Mouse (Mus musculus) cerebellum, postnatal 4 days (tissue): ENCODE results near the gene Fam78b.
A peak's percentile ranks its signal among the peaks of the same experiment; 100 is the strongest.

ENCODE experiments used
- DNase-seq, 2 experiments: peaks; one replicate each; pipeline ENCODE4 v3.0.0; 2022; ENCODE audit warnings: low spot score in 2 of 2, mixed read lengths in 1 of 2

The Fam78b gene

DNA sequence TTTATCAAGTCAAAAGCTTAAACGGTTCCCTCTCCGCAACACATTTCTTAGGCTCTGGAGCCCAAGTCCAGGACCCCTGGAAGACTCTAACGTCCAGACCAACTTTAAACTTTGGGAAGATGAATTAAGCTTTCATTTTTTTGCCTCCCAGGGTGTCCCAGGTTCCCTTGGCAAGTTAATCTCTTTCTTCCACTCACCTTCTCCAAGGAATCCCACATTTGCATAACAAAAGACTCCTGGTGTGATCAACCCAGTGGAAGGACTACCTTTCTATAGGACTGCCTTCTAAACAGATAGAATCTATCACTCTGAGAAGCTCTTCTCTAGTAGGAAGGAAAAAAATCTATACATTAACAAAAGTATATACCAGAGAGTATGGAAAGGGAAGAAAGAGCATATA is 92.3 kb downstream of the Fam78b start:
- no peak for DNase-seq

DNA sequence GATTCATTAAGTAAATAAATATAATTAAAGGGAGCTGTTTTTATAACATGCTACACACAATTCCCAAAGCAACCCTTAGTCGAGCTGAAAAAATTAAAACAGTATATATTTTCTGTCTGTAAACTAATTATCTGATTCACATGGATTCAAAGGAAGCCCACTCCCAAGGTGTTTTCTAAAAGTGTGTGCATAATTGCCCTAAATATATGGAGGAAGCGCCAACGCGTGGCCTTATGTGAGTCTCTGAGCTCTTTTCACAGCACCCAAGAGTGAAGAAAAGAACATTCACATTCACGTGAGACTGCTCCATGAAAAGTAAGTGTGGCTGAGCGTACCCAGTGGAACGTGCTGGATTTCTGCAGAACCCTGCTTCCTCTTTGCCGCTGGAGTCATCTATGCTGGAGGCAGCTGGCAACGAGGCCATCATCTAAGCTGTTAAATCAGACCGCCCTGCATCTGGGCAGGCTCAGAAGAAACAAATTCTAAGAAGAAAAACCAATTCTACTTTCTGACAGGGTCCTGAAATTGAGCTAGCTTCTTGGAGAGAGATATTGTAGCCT is 93.5 kb downstream of the Fam78b start:
- no peak for DNase-seq

DNA sequence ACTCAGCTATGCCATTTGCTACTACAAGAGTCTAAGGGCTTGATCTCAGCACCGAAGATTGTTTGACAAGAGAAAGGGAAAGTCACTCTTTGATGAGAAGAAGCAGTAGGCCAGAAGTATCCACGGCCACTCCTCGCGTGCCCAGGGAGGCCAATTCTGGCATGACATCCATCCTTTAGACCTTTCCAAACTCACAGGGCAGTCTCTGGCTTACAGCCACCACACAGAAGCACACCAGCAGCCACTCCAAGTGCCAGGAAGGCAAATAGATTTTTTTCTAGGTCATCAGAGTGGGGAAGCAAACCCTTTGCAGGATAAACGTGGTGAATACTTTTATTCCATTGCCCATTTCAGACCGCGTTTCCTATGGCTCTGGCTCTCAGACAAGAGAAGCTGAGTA is 97.5 kb downstream of the Fam78b start:
- DNase-seq, result no peak

DNA sequence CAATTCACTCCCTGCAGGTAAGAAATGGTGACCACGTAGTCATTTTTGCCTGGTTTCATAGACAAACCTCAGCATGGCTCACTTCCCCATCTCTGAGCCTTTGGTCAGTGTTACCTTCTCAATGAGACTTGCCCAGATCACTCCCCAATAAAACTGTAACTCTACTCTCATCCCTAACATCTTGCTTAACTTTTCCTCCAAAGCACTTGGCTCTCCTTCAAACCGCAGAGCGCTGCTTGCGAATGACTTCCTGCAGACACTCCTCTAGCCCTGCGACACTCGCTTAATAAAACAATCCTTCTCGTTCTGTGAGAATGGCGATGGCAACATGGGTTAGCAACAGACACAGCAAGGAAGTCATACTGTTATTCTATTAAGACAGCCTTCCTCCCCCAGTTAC is 100.8 kb downstream of the Fam78b start:
- no peak for DNase-seq

DNA sequence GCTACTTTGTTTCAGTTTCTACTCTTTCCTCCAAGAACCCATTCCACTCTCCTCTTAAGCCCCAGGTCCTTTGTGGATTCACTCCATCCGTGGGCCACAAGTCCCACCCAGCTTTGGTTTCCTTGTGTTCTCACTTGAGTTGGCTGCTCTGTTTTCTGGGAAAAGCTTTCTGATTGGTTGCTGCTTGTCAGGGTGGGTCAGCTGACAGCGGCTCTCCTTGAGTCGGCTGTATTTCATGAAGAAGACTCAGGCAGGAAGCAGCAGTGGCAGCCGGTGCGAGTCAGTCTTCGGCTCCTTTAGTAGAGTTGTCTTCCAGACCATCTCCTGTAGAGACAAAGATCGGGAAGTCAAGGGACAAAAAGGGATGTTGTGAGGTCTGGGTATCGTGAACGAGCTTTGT is 101.3 kb downstream of the Fam78b start:
- no peak for DNase-seq

- no peak for DNase-seq
Measured at GRCm38 (mm10) chr1:167104956-167105626, 103.9 kb downstream of the Fam78b start.

GRCm38 (mm10) chr1:167105916-167106315 is 104.7 kb downstream of the Fam78b start:
- DNase-seq, result no peak

DNA sequence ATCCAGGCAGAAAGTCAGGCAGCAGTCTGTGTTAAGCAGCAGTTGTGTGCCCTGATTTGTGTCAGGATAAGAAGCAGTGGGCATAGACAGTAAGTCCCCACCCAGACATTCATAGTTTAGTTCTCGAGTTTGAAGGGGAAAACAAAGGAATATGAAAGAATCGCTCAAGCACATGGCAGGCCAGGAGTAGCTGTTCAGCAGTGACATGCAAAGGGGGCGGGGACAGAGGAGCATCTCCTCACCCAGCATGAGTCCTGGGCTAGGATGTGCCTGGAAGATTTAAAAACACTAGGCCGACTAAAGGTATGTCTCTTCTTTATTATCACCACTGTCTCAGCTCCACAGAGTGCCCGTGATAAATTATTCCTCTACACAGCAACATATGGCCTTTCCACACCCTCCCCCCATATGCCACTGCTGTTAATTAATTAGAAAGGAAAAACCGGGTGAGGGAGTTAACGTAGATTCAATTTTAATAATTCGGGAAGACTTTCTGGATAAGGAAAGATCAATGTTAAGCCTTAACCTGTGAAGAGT is 107.8 kb downstream of the Fam78b start:
- DNase-seq, result no peak

- peak in 1 of 2 experiments; percentile 21 for DNase-seq
Measured at GRCm38 (mm10) chr1:167114363-167115050, 113.3 kb downstream of the Fam78b start.

DNA sequence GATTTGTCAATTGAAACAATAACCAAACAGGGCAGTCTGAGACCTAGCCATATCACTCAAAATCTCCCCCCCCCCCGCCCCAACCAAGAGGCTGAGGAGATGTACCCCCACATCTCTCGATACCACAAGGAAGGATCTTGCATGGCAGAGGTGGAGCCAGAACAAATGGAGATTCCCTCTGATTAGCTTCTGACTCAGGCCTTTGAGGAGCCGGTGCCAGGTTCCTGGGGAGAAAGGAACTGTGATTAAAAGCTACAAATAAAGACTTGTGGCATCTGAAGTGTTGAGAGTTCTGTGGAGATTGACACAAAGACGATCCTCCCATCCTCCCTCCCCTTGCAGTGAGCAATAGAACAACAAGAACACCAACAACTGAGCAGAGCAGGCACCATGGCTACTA is 113.9 kb downstream of the Fam78b start:
- peak in 1 of 2 experiments; percentile 14 for DNase-seq

DNA sequence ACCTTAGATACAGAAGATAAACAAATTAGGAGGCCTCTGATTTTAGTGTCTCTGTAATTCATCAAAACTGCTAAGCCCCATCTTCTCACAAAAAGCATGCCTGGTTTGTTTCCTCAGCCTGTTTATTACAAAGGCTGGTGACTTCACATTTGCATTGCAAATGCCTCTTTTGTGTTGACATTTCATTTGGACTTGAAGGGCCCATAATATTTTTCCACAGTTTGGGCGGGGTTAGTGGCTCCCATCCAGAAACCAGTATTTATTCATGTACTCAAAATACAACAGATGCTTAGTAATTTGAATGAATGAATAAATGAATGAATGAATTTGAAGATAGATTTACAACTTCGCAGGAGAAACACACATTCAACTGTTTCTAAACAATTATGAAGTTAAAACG is 115.5 kb downstream of the Fam78b start:
- no peak for DNase-seq

- DNase-seq, result no peak
Measured at GRCm38 (mm10) chr1:167118971-167119370, 117.8 kb downstream of the Fam78b start.

DNA sequence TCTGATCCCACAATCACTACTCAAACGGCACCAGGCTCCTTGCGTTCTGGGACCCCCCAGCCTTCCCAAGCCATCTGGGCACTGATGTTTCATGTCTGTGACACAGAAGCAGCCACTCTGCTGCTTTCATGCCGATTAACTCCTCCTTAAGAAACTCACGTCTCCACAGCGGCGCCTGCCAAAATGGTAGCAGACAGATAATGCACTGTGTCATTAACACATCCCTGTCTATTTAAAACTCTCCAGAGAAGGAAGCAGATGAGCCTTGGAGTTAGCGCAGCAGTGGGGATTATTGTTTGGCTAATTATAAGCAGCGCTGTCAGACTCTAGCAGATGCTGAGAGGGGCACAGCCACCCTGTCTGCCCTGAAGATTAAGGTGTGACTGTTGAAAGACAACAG is 118.2 kb downstream of the Fam78b start:
- peak in 1 of 2 experiments; percentile 5 for DNase-seq

GRCm38 (mm10) chr1:167122436-167122835 is 121.2 kb downstream of the Fam78b start:
- DNase-seq, result no peak

DNA sequence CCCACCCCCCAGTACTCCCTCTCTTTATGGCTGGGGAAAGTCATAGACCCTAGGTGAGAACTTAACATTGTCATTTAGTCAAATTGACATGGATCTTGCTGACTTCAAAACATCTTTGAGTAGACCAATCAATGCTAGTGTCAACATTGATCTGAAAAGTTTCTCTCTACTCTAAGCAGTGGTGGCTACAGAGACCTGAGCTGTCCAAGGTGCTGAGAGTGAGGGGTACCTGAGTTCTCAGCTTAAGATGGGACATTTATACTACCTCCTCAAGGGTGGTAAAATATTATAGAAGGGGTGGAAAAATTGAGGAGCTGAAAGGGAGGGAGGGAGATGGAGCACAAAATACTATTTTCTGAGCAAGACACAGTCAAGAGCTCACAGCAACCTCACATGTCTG is 122.3 kb downstream of the Fam78b start:
- no peak for DNase-seq

DNA sequence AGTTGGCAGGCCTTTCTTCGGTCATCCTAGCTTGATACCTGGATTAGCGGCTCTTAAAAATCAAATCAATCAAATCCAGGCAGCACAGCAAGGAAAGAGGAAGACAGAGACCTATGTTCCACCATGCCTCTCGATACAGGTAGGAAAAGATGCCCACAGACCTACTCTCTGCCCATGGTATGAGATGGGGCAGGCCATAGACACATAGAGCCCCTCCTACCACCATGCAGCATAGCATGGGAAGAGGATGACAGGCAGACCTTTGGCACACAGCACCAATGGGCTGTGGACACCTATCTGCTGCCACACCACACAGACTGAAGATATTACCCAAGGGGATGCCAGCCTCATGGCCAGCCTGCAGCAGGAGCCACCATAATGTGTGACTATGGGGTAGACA is 124.7 kb downstream of the Fam78b start:
- DNase-seq, result no peak

GRCm38 (mm10) chr1:167126292-167126691 is 125.1 kb downstream of the Fam78b start:
- no peak for DNase-seq

DNA sequence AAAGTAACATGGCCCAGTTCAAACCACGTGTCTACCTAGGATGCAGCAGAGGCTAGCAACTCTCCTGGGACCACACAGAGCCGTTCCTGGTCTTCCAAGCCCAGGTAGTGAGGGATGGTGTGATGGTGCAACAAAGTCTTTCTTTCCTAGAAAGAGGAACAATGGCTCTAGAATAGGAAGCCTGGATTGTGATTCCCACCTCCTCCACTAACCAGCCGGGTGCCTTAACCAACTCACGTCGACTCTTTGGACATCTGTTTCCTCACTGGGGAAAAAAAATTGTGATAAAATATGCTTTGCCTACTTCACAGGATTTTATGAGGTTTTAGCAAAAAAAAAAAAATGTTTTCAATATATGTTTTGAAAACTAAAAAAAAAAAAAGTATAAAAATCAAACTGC is 134.5 kb downstream of the Fam78b start:
- no peak for DNase-seq
